32 mouse cellular contexts compared by ENCODE assay signal in the genomic region with DNA sequence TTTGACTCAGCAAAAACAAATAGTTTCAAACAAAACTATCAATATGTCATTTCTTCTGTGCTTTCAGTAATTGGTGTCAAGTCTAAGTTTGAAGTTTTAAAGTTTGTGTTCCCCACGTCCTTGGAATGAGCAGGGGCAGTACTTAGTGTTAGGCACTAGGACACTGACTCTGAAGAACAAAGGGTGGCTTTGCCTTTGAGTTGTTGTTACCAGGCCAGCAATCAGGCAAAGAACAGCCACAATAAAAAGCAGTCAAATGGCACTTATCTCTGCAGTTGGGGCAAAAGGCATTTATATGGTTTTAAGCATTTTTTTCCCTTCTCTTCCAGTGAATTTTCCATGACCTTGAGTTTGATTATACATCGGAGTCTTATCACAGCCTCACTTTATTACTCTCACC.
"Had no signal": no experiment of that assay in that cellular context is flagged by ENCODE, and none has a peak within 500 bp of the region (broad histone marks: within the 10 kb centered on the region; RNA-seq: fewer than 3 reads in every experiment).

No protein-coding gene starts in this region.

- H3K36me3 ChIP-seq: limb, embryonic 10.5 days; limb, embryonic 12.5 days; limb, embryonic 13.5 days; limb, embryonic 15.5 days; liver, embryonic 12.5 days; liver, embryonic 13.5 days; liver, embryonic 15.5 days; lung, embryonic 15.5 days; midbrain, embryonic 10.5 days; midbrain, embryonic 12.5 days; midbrain, embryonic 13.5 days; midbrain, embryonic 15.5 days; neural tube, embryonic 12.5 days had no signal

- H3K4me1 ChIP-seq: limb, embryonic 10.5 days; limb, embryonic 12.5 days; liver, embryonic 12.5 days; liver, embryonic 13.5 days; liver, embryonic 15.5 days; lung, embryonic 15.5 days; midbrain, embryonic 10.5 days; midbrain, embryonic 12.5 days; midbrain, embryonic 13.5 days; midbrain, embryonic 15.5 days; neural tube, embryonic 12.5 days had no signal

- H3K9me3 ChIP-seq: limb, embryonic 10.5 days; limb, embryonic 12.5 days; limb, embryonic 13.5 days; limb, embryonic 15.5 days; liver, embryonic 12.5 days; liver, embryonic 13.5 days; liver, embryonic 15.5 days; lung, embryonic 15.5 days; megakaryocyte, embryonic 14.5 days; midbrain, embryonic 10.5 days; midbrain, embryonic 12.5 days; midbrain, embryonic 13.5 days; midbrain, embryonic 15.5 days; neural tube, embryonic 12.5 days had no signal

- ATAC-seq: liver, embryonic 12.5 days; liver, postnatal 0 days; lung, postnatal 0 days; midbrain, embryonic 13.5 days; midbrain, embryonic 15.5 days; midbrain, embryonic 16.5 days had no signal

- H3K9ac ChIP-seq: limb, embryonic 12.5 days; limb, embryonic 13.5 days; limb, embryonic 15.5 days; liver, embryonic 12.5 days; liver, embryonic 13.5 days; liver, embryonic 14.5 days; liver, embryonic 15.5 days; liver, postnatal 0 days; lung, embryonic 14.5 days; lung, embryonic 15.5 days; midbrain, embryonic 12.5 days; midbrain, embryonic 13.5 days; midbrain, embryonic 15.5 days; neural tube, embryonic 12.5 days had no signal

- H3K4me3 ChIP-seq: limb, embryonic 10.5 days; limb, embryonic 12.5 days; limb, embryonic 13.5 days; limb, embryonic 15.5 days; liver, embryonic 12.5 days; liver, embryonic 13.5 days; liver, embryonic 15.5 days; lung, embryonic 15.5 days; megakaryocyte, embryonic 14.5 days; midbrain, embryonic 10.5 days; midbrain, embryonic 12.5 days; midbrain, embryonic 13.5 days; midbrain, embryonic 15.5 days; myocyte; neural tube, embryonic 12.5 days had no signal

- DNase-seq: left cerebral cortex, postnatal 4 days; liver; liver, embryonic 13.5 days; liver, postnatal 0 days; lung, adult 18-20 months; lung, adult 2 months; lung, embryonic 14.5 days; lung, postnatal 10 days; lung, postnatal 14 days; lung, postnatal 36 days; lung, postnatal 4 days; midbrain, embryonic 14.5 days had no signal

- H3K4me2 ChIP-seq: limb, embryonic 12.5 days; limb, embryonic 13.5 days; limb, embryonic 15.5 days; liver, embryonic 11.5 days; liver, embryonic 12.5 days; liver, embryonic 13.5 days; liver, embryonic 15.5 days; lung, embryonic 14.5 days; lung, embryonic 15.5 days; midbrain, embryonic 11.5 days; midbrain, embryonic 12.5 days; midbrain, embryonic 13.5 days; midbrain, embryonic 15.5 days; neural tube, embryonic 12.5 days had no signal

- H3K27me3 ChIP-seq: limb, embryonic 12.5 days; limb, embryonic 13.5 days; limb, embryonic 15.5 days; liver, embryonic 12.5 days; liver, embryonic 13.5 days; liver, embryonic 15.5 days; lung, embryonic 15.5 days; megakaryocyte, embryonic 14.5 days; midbrain, embryonic 12.5 days; midbrain, embryonic 13.5 days; midbrain, embryonic 15.5 days; neural tube, embryonic 12.5 days had no signal

- H3K27ac ChIP-seq: limb, embryonic 10.5 days; limb, embryonic 12.5 days; limb, embryonic 13.5 days; limb, embryonic 15.5 days; liver, embryonic 12.5 days; liver, embryonic 13.5 days; liver, embryonic 14.5 days; liver, embryonic 15.5 days; lung, embryonic 15.5 days; macrophage; midbrain, embryonic 10.5 days; midbrain, embryonic 12.5 days; midbrain, embryonic 13.5 days; midbrain, embryonic 15.5 days; neural tube, embryonic 12.5 days had no signal
